Mouse (Mus musculus) adrenal gland, postnatal 36 days (tissue): ENCODE measurements around the gene Lzts2. TPM values are rescaled to one million over a fixed set of nuclear protein-coding genes. Genes with fewer than 3 reads are reported as not detected.
A peak's percentile ranks its signal among the peaks of the same experiment; 100 is the strongest.

Source experiments
- DNase-seq, 2 experiments: peaks; one replicate each; pipeline ENCODE4 v3.0.0; 2021; ENCODE audit warnings: mixed read lengths in 1 of 2
- total RNA-seq, 2 experiments: library from RNA; stranded (reverse); gene quantifications; 2 replicates each; pipeline ENCODE4 v1.2.3; 2021

The Lzts2 gene
- total RNA-seq, 2 experiments from 2014 or later = 90.4 to 95.6 TPM

DNA sequence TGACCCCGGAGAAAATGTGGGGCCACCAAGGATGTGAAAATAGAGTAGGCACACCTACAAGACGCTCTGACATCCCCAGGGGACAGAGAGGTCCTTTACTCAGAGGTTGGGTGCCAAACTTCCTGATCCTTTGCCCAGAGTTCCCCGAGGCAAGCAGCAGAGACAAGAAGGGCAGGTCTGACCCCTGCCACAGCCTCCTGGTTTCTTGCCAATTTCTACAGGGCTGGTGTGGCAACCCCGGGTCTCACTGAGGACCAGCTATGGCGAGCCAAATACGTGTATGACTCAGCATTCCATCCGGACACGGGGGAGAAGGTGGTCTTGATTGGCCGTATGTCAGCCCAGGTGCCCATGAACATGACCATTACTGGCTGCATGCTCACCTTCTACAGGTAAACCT lies 35.3 kb downstream of the Lzts2 start:
- no peak for DNase-seq

DNA sequence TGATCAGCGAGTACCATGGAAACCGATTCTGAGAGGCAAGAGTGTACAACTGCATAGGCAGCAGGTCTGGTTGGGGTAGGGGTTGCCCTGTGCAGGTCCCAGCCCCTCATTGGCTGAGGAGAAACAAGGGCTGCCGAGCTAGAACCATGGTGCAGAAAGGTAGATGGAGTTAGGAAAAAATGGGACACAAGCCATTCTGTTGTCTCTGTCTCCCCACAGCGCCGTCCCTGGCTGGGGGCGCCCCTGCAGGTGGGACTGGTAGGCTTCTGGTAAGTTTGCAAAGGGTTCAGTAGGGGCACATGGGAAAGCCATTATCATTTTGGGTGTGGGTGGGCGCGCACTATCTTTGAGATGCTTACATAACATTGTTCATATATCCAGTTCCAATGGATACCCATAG lies 39.2 kb downstream of the Lzts2 start:
- DNase-seq = no peak

DNA sequence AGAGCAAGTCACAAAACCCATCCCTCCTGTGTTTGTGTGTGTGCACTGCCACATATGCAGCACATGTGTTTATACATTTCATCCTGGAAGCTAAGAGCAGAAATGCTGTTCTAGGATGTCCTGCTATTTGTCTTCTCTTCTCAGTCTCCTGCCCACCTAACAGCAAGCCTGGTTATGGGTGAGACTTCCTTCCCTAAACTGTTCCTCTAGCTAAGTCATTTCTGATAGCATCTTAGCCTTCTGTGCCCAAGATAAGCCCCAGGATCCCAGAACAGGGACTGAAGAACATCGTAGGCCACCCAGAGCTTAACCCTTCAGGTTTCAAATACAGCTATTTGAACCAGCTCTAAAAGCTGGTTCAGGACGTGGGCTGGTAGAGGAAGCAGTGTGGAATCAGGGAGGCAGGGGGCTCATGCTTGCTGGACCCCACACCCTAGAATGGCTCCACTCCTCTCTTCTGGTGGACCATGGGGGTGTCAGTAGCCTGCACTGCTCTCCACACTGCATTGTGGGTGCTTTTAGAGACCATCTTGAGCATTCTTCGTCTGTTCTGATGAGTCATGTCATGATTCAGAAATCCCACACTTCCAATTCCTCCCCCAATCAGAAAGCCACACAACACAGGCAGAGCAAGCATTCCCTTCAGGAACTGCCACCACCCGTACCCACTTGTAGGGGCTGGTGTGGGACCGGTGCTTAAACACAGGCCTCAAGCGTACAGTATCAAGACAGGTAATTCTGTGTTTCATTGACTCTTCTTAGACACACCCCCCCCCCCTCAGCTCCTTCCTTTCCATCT lies 40.9 kb downstream of the Lzts2 start:
- peak; percentile 42 to 52 for DNase-seq

DNA sequence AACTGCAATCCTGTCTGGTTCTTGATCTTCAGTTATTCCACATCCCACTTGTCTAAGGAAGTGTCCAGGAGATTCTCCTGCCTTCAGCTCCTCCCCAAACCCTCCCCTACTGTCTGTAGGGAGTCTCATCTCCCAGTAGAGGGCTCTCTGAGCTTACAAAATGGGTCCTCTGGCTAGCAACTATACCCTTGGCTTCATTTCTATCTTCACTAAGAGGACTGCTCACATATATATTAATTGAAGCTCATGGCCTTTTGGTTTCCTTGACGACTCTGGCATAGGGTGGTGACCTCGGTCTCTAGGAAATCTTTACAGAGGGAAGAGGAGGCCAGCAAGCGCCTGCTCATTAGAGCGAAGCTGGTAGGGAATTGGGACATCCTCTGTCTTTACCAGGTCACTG lies 42.1 kb downstream of the Lzts2 start:
- peak in 1 of 2 experiments; percentile 59 for DNase-seq

DNA sequence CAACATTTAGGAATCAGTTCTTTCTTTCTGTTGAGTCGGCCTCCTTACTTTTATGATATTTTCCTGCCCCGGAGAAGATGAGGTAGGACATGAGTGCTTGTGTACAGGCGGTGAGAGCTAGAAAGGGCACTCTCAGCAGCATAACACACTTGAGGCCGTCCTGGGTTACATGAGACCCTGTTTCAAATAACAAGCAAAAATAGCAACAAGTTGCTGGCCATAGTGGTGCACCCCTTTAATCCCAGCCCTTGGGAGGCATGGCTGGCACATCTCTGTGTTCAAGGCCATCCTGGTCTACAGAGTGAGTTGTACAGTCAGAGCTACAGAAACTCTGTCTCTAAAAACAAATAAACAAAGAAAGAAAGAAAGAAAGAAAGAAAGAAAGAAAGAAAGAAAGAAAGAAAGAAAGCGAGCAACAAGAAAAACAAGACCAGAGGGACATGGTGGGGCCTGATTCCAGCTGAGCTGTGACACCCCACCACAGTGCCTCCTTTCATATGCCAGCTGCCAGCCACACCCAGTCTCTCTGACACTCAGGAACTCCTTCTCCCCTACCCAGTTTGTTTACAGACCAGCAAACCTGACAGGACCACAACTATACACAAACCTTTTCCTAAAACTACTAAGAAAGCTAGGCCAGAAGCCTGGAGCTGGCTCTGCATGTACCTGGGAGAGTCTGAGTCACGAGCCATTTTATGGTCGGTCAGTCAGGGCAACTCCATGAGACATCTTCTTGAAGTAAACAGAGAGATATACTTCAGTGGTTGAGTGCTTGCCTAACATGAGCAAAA lies 42.9 kb downstream of the Lzts2 start:
- DNase-seq = no peak

DNA sequence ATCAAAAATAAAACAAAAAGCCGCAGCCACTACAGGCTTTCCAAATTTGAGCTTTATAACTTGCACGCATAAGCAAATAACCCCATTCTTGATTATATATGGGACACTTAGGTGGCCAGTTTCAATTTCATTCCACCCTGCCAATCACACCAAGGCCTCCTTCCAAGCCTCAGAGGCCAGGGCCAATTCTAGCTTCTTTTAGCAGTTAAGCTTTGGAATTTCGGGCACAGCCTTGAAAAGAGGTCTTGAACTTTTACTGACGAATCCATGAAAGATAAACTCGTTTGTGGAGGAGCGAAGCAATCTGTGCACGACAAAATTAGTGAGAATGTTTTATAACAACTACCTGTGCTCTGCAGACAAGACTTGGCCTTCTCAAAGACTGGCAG lies 43.5 kb downstream of the Lzts2 start:
- DNase-seq = peak; percentile 59 to 63

DNA sequence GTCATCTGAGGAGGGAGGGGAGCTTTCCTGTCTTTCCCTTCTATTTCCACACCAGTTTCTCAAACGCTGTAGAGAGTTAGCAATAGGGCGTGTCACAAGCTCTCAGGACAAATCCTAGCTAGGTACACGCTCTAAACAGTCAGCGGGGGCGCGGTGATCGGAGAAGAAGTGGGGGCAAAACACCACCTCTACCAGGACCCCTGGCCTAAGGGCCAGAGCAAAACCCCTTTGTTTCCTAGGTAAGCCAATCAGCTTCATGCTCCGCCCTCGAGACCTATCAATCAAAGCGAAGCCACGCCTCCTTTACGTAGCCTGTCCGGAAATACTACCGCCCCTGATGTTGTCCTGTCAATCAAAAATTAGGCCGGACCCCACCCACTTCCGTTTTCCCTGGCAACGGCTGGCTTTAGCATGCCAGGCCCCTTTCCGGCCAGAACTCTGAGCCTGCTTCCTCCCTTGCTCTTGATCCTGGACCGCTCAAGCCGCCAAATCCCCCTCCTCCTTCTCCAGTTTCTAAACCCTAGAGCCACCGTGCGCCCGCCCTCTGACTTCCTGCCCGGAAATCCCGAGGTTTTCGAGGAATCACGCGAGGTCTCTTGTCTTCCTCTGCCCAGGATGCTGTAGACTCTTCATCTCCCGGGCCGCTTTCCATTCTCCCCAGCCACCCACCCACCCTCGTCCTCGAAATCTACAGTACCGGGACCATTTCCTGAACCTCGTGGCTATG lies 44.1 kb downstream of the Lzts2 start:
- DNase-seq = peak; percentile 91 to 92

DNA sequence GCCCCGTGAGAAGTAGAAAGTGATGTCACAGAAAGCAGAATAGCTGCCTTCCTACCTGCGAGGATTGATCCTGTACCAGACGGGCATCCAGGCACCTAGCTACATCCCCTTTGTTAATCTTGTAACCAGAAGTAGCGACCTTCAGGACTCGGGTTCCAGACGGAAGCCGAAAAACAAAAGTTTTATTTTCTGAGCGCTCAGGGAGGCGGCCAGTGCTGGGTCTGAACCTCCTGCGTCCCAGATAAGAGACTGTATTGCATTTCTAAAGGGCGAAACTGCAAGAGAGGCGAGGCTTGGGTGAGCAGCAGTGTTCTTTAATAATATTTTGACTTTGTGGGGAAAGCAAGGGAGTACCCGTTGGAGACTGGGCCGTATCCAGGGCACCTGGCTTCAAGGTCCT lies 44.6 kb downstream of the Lzts2 start:
- no peak for DNase-seq

DNA sequence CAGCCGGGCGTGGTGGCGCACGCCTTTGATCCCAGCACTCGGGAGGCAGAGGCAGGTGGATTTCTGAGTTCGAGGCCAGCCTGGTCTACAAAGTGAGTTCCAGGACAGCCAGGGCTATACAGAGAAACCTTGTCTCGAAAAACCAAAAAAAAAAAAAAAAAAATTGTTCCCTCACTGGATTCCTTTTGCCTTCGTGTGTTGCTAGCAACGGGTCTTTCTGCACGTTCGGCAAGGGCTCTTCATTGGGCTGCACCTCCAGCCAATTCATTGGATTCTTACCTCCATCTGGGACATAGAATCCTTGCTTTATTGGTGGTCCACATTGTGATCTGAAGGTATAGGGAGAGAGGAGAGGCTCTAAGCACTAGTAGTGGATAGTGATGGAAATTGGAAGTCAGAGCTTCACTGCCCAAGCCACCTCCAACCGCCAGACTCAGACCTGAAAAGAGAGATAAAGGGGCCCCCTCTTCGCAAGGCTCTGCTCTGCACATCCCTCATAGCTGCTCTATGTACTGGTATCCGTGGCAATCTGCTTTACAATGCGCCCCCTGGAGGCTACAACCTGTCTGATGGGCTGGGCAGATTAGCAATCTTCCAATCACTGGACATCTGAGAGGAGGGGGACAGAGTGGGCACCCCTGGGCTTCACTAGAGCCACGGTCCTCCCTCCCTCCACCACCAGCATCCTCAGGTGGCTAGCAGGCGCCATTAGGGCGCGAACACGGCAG lies 49.5 kb downstream of the Lzts2 start:
- DNase-seq = peak; percentile 75 to 83

DNA sequence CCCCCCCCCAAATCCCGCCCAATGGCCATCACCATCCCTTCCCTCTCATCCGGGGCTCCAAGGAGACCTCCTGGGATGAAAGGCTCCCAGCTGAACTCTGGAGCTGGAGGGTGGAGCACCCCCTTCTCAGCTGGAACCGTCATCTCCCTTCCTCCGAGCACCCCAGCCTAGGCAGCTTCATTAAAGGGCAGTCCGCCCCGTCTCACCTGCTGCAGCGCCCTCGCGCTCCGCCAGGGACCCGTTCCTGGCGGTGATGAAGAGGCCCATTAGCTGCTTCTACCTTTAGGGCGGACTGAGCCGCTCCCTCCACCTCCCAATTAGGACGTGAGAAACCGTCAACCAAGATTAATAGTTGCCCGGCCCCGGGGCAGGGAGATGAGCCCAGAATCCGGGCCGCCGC lies 51.0 kb downstream of the Lzts2 start:
- DNase-seq = no peak

DNA sequence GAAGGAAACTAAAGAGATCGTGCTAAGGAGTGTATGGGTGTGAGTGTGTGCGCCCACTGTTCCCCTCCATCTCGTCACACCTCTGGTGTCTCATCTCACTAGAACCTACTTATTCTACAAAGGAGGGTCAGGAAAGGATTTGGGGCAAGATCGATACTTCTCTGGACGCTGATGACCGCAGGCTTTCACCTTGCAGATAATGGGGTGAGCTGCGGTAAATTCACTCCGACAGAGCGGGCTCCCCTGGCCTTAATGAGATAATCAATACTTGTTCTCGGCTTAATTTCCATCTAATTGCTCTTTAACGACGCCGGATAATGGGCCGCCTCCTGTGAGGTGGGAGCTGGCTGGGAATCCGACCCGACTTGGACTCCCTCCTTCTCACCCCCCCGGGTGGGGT lies 53.0 kb downstream of the Lzts2 start:
- DNase-seq = no peak

DNA sequence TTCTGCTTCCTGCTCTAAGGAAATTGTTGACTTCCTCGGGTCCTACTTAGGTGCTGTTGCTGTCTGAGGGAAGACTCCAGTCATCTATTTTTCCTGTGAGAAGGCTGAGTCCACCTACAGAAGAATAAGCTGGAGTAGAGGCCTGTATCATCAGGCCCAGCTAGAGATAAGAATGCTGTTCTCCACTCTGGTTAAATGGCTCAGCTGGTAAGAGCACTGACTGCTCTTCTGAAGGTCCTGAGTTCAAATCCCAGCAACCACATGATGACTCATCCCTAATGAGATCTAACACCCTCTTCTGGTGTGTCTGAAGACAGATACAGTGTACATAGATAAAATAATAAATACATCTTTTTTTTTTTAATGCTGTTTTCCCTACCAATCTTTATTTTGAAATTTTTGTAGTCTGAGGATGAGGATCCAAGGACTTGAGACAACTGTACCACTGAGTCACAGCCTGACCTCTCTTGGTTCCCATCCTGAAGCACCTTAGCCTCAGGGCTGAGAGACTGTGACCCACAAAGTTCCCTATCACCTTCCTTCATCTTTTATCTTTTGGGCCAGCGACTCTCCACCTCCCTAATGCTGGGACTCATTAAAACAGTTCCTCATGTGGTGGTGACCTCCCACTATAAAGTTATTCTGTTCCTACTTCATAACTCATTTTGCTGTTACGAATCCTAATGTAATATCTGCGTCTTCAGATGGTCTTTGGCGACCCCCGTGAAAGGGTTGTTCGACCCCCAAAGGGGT lies 53.7 kb downstream of the Lzts2 start:
- DNase-seq = no peak

DNA sequence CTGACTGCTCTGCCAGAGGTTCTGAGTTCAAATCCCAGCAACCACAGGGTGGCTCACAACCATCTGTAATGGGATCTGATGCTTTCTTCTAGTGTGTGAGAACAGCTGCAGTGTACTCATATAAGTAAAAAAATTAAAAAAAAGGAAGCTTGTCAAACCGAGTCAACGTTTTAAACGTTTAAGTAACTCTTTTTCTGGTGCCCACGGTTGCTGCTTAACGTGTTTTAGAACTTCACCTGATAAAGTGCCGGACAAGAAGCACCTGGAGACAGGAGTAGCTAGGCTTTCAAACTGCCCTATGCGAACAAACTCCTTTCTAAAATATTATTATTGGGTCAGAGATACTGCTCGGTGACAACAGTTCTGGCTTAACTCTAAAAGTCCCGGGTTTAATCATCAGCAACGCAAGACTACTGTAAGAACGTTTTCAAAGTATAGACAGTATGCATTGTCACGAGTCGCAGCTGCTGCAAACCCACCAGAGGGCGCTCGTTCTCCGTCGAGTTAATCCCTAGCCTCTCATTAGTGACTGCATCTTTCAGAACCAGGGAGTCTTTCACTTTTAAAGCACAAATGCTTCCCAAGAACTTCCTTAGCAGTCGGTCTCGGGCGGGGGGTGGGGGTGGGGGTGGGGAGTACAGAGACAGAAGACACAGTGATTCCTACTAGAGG lies 59.8 kb downstream of the Lzts2 start:
- DNase-seq = peak; percentile 90 to 93

DNA sequence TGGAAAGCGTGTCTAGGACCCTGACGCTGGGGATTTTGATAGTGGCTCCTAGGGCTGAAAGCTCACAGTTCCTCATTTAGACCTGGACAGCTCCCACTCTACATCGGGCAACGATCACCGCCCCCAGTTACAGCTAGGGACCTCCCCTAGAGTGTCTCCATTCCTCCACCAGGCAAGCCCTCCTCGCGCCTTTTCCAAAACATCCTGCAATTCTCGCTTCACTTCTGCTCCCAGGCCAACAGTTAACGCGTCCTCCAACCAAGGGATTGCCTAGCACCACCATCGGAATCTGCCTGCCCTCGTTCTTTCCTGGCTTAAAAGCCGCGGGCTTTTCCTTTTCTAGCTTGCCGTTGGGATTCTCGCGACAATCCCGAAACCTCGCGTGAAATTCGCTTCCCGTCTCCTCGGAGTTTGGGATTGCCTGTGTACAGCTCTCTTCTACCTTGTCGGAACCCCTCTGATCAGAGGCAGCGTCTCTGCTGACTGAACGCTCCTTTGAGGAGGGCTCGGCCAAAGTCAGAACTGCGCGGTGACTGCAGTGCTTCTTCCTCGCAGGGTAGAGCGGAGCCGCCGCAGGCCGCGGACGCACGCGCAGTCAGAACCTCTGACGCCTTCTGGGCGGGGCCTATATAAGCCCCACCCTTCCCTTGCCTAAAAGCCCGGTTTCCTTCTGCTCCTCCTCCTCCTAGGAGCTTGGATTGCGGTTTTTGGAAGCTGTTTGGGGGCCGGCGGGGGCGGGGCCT lies 60.5 kb downstream of the Lzts2 start, which contains the start of gene Kazald1:
TSS of gene Kazald1 (plus strand) at position 662 of the 743 bp plus-strand sequence.
- peak; percentile 95 for DNase-seq

DNA sequence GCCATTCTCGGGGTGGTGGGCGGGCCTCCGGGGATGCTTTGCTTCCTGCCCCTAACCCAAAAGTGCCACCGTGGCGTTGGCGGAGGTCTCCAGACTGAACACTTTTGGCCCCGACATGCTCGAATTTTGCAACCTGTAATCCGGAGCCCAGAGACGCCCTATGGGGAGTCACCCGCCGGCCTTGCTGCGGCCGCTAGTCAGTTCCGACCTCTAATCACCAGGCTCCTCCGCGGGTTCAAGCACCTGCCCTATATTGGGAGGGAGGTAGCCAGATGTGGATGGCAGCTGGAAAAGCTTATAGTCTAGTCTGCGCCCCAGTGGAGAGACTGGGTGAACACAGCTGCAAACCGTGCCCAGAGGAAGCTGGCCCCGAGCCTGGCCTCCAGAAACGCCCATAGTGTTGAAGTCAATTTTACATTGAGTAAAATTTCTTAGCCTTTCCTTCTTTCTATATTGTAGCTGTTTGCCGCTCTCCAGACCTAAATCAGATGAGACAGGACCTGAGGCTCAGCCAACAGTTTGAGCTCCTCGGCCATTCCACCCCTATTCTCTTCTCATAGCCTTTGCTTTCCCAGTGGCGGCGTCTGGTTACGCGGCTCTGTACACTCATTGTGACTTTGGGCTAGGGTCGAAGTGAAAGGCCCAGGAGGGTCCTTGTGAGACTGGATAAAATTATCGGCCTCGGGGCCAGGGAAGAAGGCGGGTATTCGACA lies 61.3 kb downstream of the Lzts2 start:
- no peak for DNase-seq

DNA sequence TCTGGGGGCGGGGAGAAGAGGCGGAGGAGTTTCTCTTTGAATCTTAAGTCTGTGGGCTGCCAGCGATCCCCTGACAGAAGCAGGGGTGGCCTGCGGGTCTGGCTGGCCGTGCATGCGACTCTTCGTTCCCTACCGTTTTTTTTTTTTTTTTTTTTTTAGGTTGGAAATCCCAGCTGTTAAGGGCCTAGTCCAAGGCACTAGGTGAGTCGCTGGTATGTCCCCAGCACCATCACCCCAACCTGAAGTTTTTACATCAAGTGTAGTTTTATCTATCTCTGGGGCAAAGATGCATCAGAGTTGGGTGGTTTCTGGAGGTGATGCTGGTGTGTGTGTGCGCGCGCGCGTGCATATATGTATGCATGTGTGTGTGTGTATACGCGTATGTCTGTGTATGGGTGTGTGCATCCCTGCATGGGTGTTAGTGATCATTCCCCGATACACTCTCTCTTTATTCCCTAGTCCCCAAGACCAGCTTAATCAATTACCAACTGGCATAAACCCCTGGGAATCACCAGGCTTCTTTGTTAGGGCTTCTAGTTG lies 61.9 kb downstream of the Lzts2 start:
- DNase-seq = no peak
